Mouse (Mus musculus) 3134 (cell line): ENCODE data around the gene Klf16.
A peak's percentile ranks its signal among the peaks of the same experiment; 100 is the strongest.

Experiments used
- DNase-seq: peaks from one replicate; pipeline ENCODE4 v3.0.0-alpha.2; 2011; ENCODE audit warnings: low spot score; ENCODE audit not compliant: insufficient read length; ENCODE audit errors: extremely low read depth

The Klf16 gene

DNA sequence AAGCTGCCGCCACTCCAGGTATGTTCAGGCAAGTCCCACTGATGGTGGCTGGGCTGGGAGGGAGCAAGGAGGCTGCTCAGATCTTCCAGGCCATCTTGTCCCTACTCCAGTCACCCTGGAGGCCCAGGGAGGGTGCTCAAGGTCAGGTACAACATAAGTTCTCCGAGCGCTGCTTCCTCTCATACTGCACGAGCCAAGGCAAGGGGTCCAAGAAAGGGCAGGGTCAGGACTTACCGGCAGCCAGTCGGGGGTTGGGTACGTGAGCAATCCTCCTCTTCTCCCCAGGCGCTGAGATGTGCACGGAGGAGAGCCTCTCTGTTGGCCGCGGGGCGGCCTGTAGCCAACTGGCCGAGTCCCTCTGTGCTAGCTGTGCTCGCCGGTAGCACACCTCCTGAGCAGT, 29.6 kb downstream of the Klf16 start:
- DNase-seq = no peak

DNA sequence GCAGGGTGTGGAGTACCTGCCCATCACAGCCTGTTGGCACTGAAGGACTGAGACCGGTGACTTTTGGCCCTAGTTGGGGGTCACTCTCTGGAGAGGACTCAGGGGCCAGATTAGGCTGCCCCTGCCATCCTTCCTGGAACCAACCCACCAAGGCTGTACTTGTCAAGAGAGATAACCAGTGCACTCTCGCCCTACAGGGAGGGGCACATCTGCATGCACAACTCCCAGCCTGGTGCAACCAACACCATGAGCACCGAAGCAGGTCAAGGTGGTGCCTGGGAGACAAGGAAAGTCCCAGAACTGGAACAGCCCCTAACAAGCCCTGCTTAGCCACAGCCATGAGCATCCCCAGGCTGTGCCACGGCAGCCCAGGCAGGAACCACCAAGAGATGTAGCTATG, 30.2 kb downstream of the Klf16 start:
- no peak for DNase-seq

DNA sequence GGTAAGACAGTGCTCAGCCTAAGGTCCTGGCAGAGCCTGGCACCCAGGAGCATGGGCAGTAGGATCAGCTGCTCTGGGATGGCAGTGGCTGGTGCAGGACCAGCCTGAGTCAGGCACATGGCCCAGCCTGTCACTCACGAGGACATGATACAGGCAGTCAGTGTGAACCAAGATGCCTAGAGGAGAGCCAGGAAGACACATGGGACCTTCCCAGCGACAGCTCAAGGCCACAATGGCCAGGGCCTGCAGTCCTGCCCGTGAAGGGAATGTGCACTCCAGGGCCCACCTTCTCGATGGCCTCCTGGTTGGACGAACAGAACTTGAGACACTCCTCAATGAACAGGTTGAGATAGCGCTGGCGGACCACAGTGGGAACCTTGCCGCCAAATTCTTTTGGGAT, 31.5 kb downstream of the Klf16 start:
- DNase-seq = no peak

DNA sequence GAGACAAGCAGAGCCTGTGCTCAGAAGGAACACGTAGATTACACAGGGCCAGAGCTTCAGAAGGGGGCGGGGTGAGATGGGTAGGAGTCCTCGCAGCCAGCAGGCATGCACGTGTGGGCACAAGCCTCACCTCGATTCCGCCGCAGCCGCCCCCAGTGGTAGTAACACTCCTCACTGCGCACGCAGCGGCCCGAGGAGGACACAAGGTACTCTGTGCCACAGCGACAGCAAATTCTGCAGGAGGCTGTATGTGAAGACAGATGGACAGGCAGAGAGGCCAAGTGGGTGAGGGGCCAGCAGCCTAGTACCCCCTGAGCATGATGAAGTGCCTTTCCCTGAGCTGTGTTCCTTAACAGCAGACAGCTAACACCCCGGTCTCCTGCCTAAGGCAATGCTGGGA, 33.2 kb downstream of the Klf16 start:
- no peak for DNase-seq

DNA sequence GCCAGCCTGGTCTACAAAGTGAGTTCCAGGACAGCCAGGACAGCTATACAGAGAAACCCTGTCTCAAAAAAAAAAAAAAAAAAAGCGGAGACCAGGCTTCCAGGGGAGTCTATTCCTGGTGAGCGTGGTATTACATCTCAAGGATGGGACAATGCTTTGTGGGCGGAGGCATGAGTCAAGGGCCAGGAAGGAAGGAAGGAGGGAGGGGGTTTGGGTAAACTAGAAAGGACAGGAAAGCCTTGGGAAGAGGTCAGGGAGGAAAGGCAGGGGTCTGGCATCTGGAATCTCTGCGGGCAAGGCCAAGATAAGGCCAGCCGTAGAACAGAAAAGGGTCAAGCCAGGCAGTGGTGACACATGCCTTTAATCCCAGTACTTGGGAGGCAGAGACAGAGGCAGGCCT, 37.6 kb downstream of the Klf16 start:
- DNase-seq = no peak

DNA sequence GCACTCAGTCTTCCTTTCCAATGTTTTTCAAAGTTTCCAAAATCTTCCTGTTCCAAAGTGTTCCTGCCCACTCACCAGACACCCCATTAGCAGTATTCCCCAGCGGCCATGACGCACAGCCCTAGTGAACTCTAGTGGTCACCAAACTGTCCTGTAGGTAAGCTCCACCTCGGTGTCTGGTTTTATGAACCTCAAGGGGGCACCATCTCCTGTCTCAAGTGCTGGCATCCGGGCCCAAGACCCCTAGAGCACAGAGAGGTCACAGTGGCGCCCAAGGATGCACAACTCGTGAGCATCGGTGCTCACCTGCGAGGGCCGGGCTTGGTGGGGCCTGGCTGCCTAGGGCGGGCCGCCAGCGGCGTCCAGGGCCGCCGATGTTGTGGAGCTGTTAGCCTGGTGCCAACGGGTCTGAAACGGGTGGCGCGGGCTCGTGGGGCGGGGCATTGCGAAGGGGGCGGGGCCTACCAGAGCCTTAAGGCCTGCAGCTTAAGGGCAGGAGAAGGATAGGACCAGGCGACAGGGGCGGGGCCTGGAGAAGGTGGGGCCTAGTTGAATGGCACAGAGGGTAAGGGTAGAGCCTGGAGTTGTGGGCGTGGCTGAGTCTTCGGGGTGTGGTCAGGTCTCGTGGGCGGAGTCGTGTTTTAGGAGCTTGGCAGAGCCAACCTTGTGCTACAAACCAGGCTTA, 38.3 kb downstream of the Klf16 start, which contains the start of gene Atp8b3:
TSS of gene Atp8b3 (minus strand) at position 415 of the 685 bp plus-strand sequence.
- DNase-seq = peak; percentile 100

DNA sequence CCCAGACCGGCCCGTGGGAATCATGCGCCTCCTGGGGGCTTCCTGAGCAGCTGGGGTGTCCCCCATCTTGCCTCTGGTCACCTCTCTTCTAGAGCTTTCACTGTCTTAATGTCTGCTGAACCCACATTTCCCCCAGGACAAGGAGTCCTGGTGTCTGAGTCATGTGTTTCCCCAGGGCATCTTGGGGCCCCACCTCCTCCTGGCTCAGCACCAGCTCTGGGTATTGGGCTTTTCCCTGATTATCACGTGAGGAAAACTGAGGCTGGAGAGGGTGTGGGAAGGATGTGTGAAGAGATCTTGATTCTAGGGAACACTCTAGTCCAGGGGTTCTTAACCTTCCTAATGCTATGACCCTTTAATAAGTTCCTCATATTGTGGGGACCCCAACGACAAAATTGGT, 38.9 kb downstream of the Klf16 start:
- DNase-seq = peak; percentile 78

DNA sequence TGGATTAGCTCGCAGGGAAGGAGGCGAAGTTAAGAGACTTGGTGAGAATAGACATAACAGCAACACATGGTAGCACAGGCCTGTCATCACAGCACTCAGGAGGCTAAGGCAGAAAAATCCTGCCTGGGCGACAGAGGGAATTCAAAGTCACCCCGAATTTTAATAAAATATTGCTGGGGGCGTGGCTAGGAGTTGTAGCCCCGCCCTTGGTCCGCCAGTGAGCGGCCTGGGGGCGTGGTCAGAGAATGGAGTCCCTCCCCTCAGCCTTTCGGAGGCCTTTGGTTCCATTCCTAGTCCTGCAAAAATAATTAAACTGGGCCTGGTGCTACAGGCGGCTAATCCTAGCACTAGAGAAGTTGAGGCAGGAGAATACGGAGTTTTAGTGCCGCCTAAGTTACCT, 41.4 kb downstream of the Klf16 start:
- DNase-seq = no peak

DNA sequence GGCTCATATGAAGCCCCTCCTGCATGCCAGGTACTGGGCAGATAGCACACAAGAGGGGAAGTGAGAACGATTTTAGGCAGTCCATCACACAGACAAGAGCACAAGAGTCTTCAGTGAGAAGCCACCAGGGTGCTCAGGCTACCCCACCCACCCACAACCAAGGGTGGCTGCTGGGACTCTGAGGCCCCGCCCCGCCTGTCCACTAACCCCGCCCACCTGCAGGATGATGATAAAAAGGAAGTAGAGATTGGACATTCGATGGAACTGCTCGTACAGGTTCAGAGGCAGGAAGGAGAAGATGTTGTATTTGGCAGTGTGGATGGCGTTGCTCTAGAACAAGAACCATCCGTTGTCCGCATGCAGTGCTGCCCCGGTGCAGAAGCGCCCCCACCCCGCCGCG, 42.0 kb downstream of the Klf16 start:
- DNase-seq = no peak

DNA sequence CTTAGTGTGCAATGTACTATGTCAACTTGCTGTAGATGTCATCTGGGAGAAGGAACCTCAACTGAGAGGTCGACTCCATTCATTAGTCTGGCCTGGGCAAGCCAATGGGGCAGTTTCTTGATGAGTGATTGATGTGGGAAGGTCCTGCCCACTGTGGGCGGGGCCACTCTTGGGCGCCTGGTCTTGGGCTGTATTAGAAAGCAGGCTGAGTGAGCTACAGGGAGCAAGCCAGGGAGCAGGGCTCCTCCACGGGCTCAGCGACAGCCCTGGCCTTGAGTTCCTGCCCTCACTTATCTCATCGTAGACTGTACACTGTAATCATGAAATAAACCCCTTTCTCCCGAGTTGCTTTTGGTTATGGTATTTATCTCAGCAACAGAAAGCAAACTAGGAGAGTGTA, 43.4 kb downstream of the Klf16 start:
- DNase-seq = no peak

DNA sequence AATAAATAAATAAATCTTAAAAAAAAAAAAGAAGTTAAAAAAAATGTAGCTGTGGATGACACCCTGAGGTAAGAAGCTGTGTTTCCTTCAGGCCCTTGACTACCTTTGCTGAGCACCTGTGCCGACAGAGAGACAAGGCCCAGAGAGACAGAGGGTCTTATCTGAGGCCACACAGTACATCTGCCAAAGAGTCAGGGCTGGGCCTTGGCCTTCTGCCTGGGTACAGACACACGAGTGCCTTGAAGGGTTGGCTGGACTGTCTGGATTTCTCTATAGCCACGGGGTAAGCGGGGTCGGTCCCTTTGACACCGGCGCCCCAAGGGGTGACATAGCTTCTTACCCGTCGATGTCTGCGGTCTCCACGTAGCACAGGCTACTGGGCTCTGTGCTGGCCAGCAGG, 44.3 kb downstream of the Klf16 start:
- no peak for DNase-seq

DNA sequence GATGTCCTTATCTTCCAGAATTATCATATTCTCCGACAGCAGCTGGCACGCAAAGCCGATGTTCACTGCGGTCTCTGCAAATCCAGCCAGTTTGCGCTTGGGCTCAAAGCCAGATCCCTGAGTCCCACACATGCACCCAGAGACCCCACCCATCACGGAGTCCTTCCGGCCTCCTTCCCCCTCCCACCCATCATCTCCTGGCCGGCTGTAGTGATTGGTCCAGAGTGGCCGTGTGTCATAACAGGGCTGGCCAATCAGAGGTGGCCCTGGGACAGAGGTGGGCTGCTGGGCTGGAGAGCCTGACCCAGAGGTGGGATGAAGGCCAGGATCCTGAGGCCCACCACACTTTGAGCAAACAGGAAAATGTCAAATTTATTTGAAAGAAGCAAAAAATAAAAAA, 50.9 kb downstream of the Klf16 start:
- no peak for DNase-seq

DNA sequence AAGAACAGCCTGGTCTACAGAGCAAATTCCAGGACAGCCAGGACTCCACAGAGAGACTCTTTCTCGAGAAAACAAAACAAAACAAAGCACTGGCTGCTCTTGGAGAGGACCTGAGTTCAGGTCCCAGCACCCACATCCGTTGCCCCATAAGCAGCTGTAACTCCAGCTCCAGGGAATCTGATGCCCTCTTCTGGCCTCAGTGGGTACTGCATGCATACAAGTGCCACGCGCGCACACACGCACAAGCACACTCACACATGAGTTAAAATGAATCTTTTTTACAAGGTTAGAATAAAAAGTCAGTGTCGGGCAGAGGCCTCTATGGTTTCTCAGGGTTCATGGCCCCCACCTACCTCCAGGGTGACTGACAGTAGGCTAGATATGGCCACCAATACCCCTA, 53.8 kb downstream of the Klf16 start:
- DNase-seq = no peak

DNA sequence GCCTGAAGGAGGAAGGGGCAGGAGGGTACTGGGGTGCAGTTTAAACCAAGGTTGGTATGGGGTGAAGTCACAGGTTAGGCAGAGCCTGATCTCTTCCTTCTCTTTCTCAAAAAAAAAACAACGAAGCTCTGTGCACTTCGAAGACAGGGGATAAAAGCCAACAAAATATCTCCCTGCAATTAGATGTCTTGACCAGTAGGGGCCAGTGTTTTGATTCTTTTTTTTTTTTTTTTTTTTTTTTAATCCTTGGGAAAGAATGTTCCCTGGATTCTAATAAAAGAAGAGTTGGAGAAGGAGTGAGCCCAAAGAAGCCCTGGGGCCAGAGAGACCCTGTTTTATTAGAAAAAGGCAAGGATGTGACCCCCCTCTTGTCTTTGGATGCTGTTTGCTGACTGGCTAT, 57.8 kb downstream of the Klf16 start:
- no peak for DNase-seq
